Mouse (Mus musculus): ENCODE results near the gene Cct8. TPM values are rescaled to one million over a fixed set of nuclear protein-coding genes. Genes with fewer than 3 reads are reported as not detected.

Gene Cct8
- polyA plus RNA-seq, 1 experiment from 2014 or later, result 691 TPM

DNA sequence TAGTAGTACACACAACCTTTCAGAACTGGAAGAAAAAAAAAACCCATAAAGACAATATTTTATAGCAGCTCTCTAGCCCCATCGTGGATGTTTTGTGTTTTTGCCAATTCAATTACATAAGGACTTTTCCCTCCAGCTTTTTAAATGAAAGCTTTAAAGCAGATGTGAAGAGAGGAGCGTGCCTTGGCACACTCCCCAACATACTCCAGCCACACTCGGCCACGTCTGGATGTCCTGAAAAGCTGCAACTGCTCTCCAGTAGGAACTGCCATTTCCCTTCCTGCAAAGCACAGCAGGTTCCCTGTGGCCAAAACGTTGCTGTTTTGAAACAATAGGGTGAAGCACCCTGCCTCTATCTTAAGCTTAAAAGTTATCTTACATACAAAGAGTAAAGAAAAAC lies 53.4 kb downstream of the Cct8 start:
- no peak for DNase-seq (ENCODE audit: low spot score)
- H3K36me3 ChIP-seq (ENCODE audit: control insufficient read depth, insufficient read depth, low read length), result no peaks in the 10 kb centered on the region
- WGBS, result 53% methylated on average over 5 of the region's 5 CpGs
- H3K27ac ChIP-seq (replicated peaks; ENCODE audit: low read depth, low read length), result no peak overlapping the region
- no peaks in the 10 kb centered on the region for H3K4me1 ChIP-seq (ENCODE audit: control insufficient read depth, insufficient read depth, low read length)
- no peaks in the 10 kb centered on the region for H3K9me3 ChIP-seq (ENCODE audit: control insufficient read depth, low read length)
- H3K9ac ChIP-seq (ENCODE audit: low read length), result no peak overlapping the region
- no peak overlapping the region for H3K4me3 ChIP-seq (ENCODE audit: low read depth, low read length)
- no peaks in the 10 kb centered on the region for H3K27me3 ChIP-seq (ENCODE audit: control insufficient read depth, insufficient read depth, low read length)
- ATAC-seq (ENCODE audit: insufficient number of reproducible peaks, low FRiP score, low TSS enrichment, low read depth), result no peak
- H3K4me2 ChIP-seq (ENCODE audit: low read depth, severe bottlenecking), result no peak overlapping the region

DNA sequence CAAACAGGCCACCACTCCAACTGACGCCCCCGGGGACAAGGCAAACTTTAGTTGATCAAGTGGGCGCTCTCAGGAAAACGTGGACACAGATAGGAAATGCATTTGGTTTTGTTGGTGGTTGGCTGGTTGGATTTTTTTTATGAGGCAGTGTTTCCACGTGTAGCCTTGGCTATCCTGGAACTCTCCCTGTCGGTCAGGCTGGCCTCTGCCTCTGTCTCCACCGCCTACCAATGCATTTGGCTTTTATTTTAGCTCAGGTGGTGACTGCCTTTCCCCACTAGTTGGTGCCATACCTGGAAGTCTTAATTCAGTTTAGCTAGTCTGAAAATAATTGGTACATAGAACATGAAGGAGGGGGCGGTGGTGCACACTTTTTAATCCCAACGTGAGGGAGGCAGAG lies 54.6 kb downstream of the Cct8 start:
- peak; percentile 26 for DNase-seq (ENCODE audit: low spot score)
- ATAC-seq (ENCODE audit: insufficient number of reproducible peaks, low FRiP score, low TSS enrichment, low read depth), result no peak
- no peaks in the 10 kb centered on the region; the same call in 1 of the 2 replicates for H3K36me3 ChIP-seq (ENCODE audit: control insufficient read depth, insufficient read depth, low read length)
- peak overlapping the region; percentile 72 for H3K4me2 ChIP-seq (ENCODE audit: low read depth, severe bottlenecking)
- H3K9me3 ChIP-seq (ENCODE audit: control insufficient read depth, low read length), result no peaks in the 10 kb centered on the region
- H3K4me1 ChIP-seq (ENCODE audit: control insufficient read depth, insufficient read depth, low read length), result no peaks in the 10 kb centered on the region
- H3K9ac ChIP-seq (ENCODE audit: low read length), result no peak overlapping the region
- H3K27me3 ChIP-seq (ENCODE audit: control insufficient read depth, insufficient read depth, low read length), result no peaks in the 10 kb centered on the region
- no peak overlapping the region for H3K27ac ChIP-seq (replicated peaks; ENCODE audit: low read depth, low read length)
- 21% methylated on average over 9 of the region's 9 CpGs for WGBS
- peak overlapping the region; percentile 73 for H3K4me3 ChIP-seq (ENCODE audit: low read depth, low read length)

DNA sequence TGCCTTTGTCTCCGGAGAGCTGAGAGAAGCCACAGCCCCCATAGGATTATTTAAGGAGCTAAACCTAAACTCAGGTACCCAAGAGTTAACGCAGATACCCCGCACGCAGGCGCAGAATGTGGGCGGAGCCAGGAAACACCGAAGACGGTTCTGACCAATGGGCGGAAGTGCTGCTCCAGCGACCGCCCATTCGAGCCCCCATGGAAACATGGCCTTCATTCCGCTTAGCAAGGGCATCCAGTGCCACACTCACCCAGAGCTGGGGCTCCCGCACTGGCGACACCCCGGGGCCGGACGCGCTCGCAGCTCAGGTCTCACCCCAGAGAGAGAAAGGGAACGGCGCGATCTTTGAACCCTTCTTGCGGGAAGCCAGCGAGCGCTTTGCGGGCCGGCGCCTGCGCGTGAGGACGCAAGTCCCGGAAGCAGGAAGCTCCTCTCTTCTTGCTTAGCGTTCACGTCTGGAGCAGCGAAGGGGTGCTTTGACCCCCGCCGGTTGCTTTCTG lies 55.4 kb downstream of the Cct8 start, which contains the start of gene Rwdd2b:
Gene Rwdd2b (minus strand): TSS at position 390 of the 503 bp plus-strand sequence.
- no peaks in the 10 kb centered on the region for H3K27me3 ChIP-seq (ENCODE audit: control insufficient read depth, insufficient read depth, low read length)
- WGBS, result under 1% methylated on average over 38 of the region's 38 CpGs

DNA sequence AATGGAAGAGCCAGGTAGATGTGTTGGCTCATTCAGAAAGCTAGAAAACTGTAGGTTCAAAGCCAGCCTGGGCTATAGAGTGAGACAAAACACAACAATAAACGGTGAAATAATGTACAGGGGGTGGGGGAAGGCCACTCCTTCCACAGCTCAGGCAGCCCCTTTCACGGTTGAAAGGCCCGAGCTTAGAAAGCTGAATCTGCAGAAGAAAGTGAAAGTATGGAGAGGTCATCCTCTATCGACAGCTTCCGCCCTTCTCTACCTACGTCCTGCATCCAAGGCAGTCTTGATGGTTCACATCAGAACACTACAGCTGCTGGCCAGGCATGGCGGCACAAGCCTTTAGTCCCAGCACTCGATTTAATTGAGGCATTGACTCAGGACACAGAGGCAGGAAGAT lies 57.0 kb downstream of the Cct8 start:
- Histone ChIP-seq H3K9me3 (ENCODE audit: control insufficient read depth, low read length) (no peaks in the 10 kb centered on the region), H3K36me3 (ENCODE audit: control insufficient read depth, insufficient read depth, low read length) (no peaks in the 10 kb centered on the region; the same call in 1 of the 2 replicates), H3K27ac (replicated peaks; ENCODE audit: low read depth, low read length) (no peak overlapping the region), H3K9ac (ENCODE audit: low read length) (no peak overlapping the region), H3K4me2 (ENCODE audit: low read depth, severe bottlenecking) (no peak overlapping the region), H3K4me3 (ENCODE audit: low read depth, low read length) (no peak overlapping the region), H3K4me1 (ENCODE audit: control insufficient read depth, insufficient read depth, low read length) (no peaks in the 10 kb centered on the region), H3K27me3 (ENCODE audit: control insufficient read depth, insufficient read depth, low read length) (no peaks in the 10 kb centered on the region)
- DNase-seq (ENCODE audit: low spot score), result no peak
- no peak for ATAC-seq (ENCODE audit: insufficient number of reproducible peaks, low FRiP score, low TSS enrichment, low read depth)
- WGBS, result 93% methylated on average over 8 of the region's 8 CpGs

More for the DNA sequence above, 55.4 kb downstream of the Cct8 start, which contains the start of gene Rwdd2b:
- Histone ChIP-seq H3K4me2 (ENCODE audit: low read depth, severe bottlenecking) (peak within 1 kb of the TSS; percentile 72), H3K36me3 (ENCODE audit: control insufficient read depth, insufficient read depth, low read length) (no peaks in the 10 kb centered on the region; the same call in 1 of the 2 replicates), H3K4me1 (ENCODE audit: control insufficient read depth, insufficient read depth, low read length) (no peaks in the 10 kb centered on the region), H3K9me3 (ENCODE audit: control insufficient read depth, low read length) (no peaks in the 10 kb centered on the region), H3K4me3 (ENCODE audit: low read depth, low read length) (peak within 1 kb of the TSS; percentile 73), H3K27ac (replicated peaks; ENCODE audit: low read depth, low read length) (peak within 1 kb of the TSS; percentile 37; the same call in 1 of the 2 replicates), H3K9ac (ENCODE audit: low read length) (peak within 1 kb of the TSS; percentile 76)
- peak; percentile 92 for DNase-seq (ENCODE audit: low spot score)
- ATAC-seq (ENCODE audit: insufficient number of reproducible peaks, low FRiP score, low TSS enrichment, low read depth), result peak; percentile 91

DNA sequence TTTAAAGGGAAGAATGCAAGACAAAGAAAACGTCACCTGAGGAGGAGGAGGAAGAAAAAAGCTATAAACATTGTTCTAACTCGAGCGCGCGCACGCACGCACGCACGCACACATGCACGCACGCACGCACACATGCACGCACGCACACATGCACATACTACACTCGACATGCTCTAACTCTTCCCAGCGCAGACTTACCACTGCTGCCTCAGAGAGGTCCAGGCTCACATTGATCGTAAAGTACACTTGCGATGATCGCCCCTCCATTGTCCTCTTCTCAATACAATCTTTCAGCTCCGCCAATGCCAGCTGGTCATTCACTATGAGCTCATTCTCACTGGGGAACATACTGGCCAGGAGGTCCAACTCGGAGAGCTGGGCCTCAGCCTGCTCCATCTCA lies 58.6 kb downstream of the Cct8 start:
- no peaks in the 10 kb centered on the region for H3K27me3 ChIP-seq (ENCODE audit: control insufficient read depth, insufficient read depth, low read length)
- H3K4me1 ChIP-seq (ENCODE audit: control insufficient read depth, insufficient read depth, low read length), result no peaks in the 10 kb centered on the region
- H3K27ac ChIP-seq (replicated peaks; ENCODE audit: low read depth, low read length), result no peak overlapping the region
- DNase-seq (ENCODE audit: low spot score), result no peak
- WGBS, result 96% methylated on average over 21 of the region's 21 CpGs
- no peak for ATAC-seq (ENCODE audit: insufficient number of reproducible peaks, low FRiP score, low TSS enrichment, low read depth)
- no peak overlapping the region for H3K4me2 ChIP-seq (ENCODE audit: low read depth, severe bottlenecking)
- no peak overlapping the region for H3K4me3 ChIP-seq (ENCODE audit: low read depth, low read length)
- no peak overlapping the region for H3K9ac ChIP-seq (ENCODE audit: low read length)
- H3K9me3 ChIP-seq (ENCODE audit: control insufficient read depth, low read length), result no peaks in the 10 kb centered on the region
- H3K36me3 ChIP-seq (ENCODE audit: control insufficient read depth, insufficient read depth, low read length), result no peaks in the 10 kb centered on the region; the same call in 1 of the 2 replicates

DNA sequence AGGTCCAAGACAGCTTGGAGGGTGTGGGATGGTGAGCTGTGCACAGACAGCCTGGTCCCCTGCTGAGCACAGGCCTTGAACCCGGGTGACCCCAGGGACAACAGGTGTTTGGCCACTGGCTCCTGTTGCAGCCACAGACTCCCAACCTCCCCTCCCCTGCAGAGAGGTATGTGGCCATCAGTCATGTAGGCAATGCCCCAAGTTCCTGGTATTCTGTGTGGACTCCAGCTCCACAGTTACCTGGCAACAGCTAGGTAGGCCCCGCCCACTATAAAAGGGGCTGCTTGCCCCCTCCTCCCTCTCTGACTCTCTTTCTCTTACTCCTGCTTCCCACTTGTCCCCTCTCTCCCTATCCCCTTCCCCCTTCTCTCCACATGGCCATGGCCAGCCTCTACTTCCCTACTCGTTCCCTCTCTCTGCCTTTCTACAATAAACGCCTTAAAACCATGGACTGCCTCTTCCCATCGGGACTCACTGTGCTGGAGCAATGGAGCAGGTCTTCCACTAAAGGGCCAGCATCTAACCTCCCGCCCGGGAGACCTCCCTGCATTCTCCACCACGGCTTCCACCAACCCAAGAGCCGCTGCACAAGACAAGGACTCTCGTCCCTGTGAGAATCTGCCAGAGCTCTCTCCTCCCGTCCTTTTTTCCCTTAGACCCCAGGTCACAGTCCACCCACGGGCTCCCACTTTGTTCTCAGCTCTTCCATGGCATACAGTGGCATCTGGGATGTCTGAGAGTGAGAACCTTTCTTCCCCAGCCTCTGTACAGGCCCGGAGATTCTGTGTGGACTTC lies 60.1 kb downstream of the Cct8 start:
- H3K4me2 ChIP-seq (ENCODE audit: low read depth, severe bottlenecking), result no peak overlapping the region
- no peaks in the 10 kb centered on the region; the same call in 1 of the 2 replicates for H3K36me3 ChIP-seq (ENCODE audit: control insufficient read depth, insufficient read depth, low read length)
- H3K4me1 ChIP-seq (ENCODE audit: control insufficient read depth, insufficient read depth, low read length), result no peaks in the 10 kb centered on the region
- DNase-seq (ENCODE audit: low spot score) (no peak), ATAC-seq (ENCODE audit: insufficient number of reproducible peaks, low FRiP score, low TSS enrichment, low read depth) (no peak)
- no peaks in the 10 kb centered on the region for H3K27me3 ChIP-seq (ENCODE audit: control insufficient read depth, insufficient read depth, low read length)
- H3K4me3 ChIP-seq (ENCODE audit: low read depth, low read length), result no peak overlapping the region
- 83% methylated on average over 13 of the region's 13 CpGs for WGBS
- no peaks in the 10 kb centered on the region for H3K9me3 ChIP-seq (ENCODE audit: control insufficient read depth, low read length)
- no peak overlapping the region for H3K9ac ChIP-seq (ENCODE audit: low read length)
- H3K27ac ChIP-seq (replicated peaks; ENCODE audit: low read depth, low read length), result no peak overlapping the region

DNA sequence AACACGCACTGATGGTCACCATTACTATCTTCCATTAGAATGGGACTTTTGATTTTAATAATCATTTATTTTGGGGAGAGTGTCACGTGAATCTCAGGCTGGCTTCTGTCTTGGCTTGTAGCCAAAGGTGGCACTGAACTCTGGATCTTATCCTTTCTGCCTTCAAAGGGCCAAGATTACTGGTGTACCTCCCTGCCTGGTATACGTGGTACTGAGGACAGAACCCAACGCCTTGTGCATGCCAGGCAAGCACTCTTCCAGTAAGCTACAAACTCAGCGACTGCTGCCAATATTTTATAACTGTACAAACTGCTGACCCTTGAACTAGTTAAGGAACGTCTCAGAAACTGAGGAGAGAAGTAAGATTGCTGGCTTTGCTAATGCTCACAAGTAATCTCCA lies 60.7 kb downstream of the Cct8 start:
- Histone ChIP-seq H3K36me3 (ENCODE audit: control insufficient read depth, insufficient read depth, low read length) (no peaks in the 10 kb centered on the region; the same call in 1 of the 2 replicates), H3K4me1 (ENCODE audit: control insufficient read depth, insufficient read depth, low read length) (no peaks in the 10 kb centered on the region), H3K27ac (replicated peaks; ENCODE audit: low read depth, low read length) (no peak overlapping the region), H3K27me3 (ENCODE audit: control insufficient read depth, insufficient read depth, low read length) (no peaks in the 10 kb centered on the region), H3K4me2 (ENCODE audit: low read depth, severe bottlenecking) (no peak overlapping the region), H3K4me3 (ENCODE audit: low read depth, low read length) (no peak overlapping the region), H3K9me3 (ENCODE audit: control insufficient read depth, low read length) (no peaks in the 10 kb centered on the region), H3K9ac (ENCODE audit: low read length) (no peak overlapping the region)
- DNase-seq (ENCODE audit: low spot score), result no peak
- no peak for ATAC-seq (ENCODE audit: insufficient number of reproducible peaks, low FRiP score, low TSS enrichment, low read depth)
- WGBS, result 87% methylated on average over 6 of the region's 6 CpGs

DNA sequence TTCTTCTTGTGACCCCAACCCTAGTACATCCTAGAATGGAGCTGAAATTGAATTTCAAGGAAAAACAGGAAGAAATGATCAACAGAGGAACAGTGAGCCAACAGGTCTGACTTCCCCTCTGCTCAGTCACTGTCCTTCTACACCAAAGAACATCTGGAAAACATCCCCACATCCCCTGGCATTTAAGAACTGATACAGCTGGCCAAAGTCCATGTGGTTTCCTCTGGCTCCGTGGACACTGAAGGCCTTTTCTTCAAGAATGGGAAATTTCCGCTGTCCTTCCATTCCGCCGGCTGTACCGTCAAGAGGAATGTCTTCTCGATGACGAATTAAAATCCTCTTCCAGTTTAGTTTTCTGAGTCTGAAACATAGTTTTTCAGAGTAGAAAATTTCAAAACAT lies 61.4 kb downstream of the Cct8 start:
- Histone ChIP-seq H3K9me3 (ENCODE audit: control insufficient read depth, low read length) (no peaks in the 10 kb centered on the region), H3K4me3 (ENCODE audit: low read depth, low read length) (no peak overlapping the region), H3K4me1 (ENCODE audit: control insufficient read depth, insufficient read depth, low read length) (no peaks in the 10 kb centered on the region), H3K4me2 (ENCODE audit: low read depth, severe bottlenecking) (no peak overlapping the region), H3K27me3 (ENCODE audit: control insufficient read depth, insufficient read depth, low read length) (no peaks in the 10 kb centered on the region), H3K36me3 (ENCODE audit: control insufficient read depth, insufficient read depth, low read length) (no peaks in the 10 kb centered on the region; the same call in 1 of the 2 replicates), H3K9ac (ENCODE audit: low read length) (no peak overlapping the region), H3K27ac (replicated peaks; ENCODE audit: low read depth, low read length) (no peak overlapping the region)
- DNase-seq (ENCODE audit: low spot score), result no peak
- 93% methylated on average over 7 of the region's 7 CpGs for WGBS
- no peak for ATAC-seq (ENCODE audit: insufficient number of reproducible peaks, low FRiP score, low TSS enrichment, low read depth)
